Mouse (Mus musculus): ENCODE results near the gene Poldip3. TPM values are rescaled to one million over a fixed set of nuclear protein-coding genes. Genes with fewer than 3 reads are reported as not detected.

Poldip3 gene
- polyA plus RNA-seq, 1 experiment from 2014 or later = 56.3 TPM

DNA sequence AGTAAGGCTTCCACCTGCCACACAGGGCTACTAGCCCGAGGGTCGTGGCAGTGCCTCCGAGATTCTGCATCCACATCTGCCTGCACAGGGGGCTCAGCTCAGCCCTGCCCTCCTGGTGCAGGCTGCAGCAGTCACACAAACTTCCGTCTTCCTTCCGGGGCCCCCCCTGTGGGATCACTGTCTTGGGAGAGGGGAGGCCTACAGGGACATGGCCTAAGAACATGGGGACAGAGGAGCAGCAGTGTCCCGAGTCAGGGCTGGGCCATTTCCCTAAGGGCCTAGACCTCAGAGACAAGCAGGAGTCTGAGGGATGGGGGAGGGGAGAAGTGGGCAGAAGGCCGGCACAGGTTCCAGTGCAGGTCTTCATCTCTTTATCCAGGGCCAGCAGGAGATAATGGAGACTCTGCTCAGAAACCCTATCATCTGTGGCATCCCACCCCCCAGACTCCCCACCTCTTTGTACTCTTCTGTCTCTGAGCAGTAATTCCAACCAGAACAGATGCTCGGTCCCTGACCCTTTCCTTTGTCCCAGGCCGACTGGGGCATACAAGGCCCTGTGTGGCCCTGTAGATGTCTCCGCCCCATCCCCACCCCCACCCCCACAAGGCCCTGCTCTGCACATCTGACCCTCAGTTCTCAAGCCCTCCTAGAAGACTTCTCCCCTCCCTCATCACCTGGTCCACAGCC, 12.0 kb upstream of the Poldip3 start:
- no peak overlapping the region for H3K4me2 ChIP-seq (replicated peaks; ENCODE audit: low read depth)
- no peak overlapping the region for H3K9ac ChIP-seq (ENCODE audit: low read length)
- no peaks in the 10 kb centered on the region for H3K9me3 ChIP-seq (ENCODE audit: control insufficient read depth, low read length)
- TF ChIP-seq EP300 (optimal IDR thresholded peaks at IDR 0.05) (no peak), CTCF (IDR thresholded peaks at IDR 0.05; ENCODE audit: low read depth) (no peak)
- no peak for ATAC-seq (ENCODE audit: low FRiP score, low TSS enrichment)
- no peak overlapping the region for H3K27ac ChIP-seq (replicated peaks)
- no peaks in the 10 kb centered on the region for H3K4me1 ChIP-seq (replicated peaks; ENCODE audit: control insufficient read depth, insufficient read depth)
- 70% methylated on average over 10 of the region's 10 CpGs for WGBS
- H3K36me3 ChIP-seq (ENCODE audit: control insufficient read depth, insufficient read depth, low read length) = peaks cover 18% of the 10 kb centered on the region
- no peak for DNase-seq (ENCODE audit: low spot score)
- no peak overlapping the region for H3K4me3 ChIP-seq (ENCODE audit: low read depth, low read length)
- H3K27me3 ChIP-seq (ENCODE audit: control insufficient read depth, insufficient read depth, low read length) = no peaks in the 10 kb centered on the region

DNA sequence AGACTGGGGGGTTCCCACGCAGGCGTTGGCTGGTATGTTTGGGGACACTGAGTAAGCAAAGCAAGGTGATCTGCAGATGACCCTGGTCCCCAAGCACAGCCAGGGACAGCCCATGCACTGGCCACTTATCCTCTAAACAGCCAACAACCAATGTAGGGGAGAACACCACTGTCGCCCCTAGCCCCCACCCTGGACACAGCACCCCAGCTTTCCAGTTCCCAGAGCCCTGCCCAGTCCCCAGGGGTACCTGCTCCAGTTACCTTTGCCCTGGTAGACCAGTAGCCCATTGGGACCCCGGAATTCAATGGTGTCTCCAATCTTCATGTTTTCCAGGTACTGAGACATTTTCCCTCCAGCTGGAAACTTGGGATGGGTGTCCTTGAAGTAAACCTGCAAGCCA, 11.4 kb upstream of the Poldip3 start:
- H3K4me1 ChIP-seq (replicated peaks; ENCODE audit: control insufficient read depth, insufficient read depth) = no peaks in the 10 kb centered on the region
- no peak for DNase-seq (ENCODE audit: low spot score)
- no peak overlapping the region for H3K4me2 ChIP-seq (replicated peaks; ENCODE audit: low read depth)
- no peak overlapping the region for H3K27ac ChIP-seq (replicated peaks)
- peaks cover 18% of the 10 kb centered on the region for H3K36me3 ChIP-seq (ENCODE audit: control insufficient read depth, insufficient read depth, low read length)
- TF ChIP-seq CTCF (IDR thresholded peaks at IDR 0.05; ENCODE audit: low read depth) (no peak), EP300 (optimal IDR thresholded peaks at IDR 0.05) (no peak)
- H3K27me3 ChIP-seq (ENCODE audit: control insufficient read depth, insufficient read depth, low read length) = no peaks in the 10 kb centered on the region
- H3K9me3 ChIP-seq (ENCODE audit: control insufficient read depth, low read length) = no peaks in the 10 kb centered on the region
- 97% methylated on average over 4 of the region's 4 CpGs for WGBS
- no peak overlapping the region for H3K4me3 ChIP-seq (ENCODE audit: low read depth, low read length)
- no peak overlapping the region for H3K9ac ChIP-seq (ENCODE audit: low read length)
- no peak for ATAC-seq (ENCODE audit: low FRiP score, low TSS enrichment)

- Histone ChIP-seq H3K27me3 (ENCODE audit: control insufficient read depth, insufficient read depth, low read length) (no peaks in the 10 kb centered on the region), H3K9me3 (ENCODE audit: control insufficient read depth, low read length) (no peaks in the 10 kb centered on the region), H3K4me1 (replicated peaks; ENCODE audit: control insufficient read depth, insufficient read depth) (no peaks in the 10 kb centered on the region), H3K36me3 (ENCODE audit: control insufficient read depth, insufficient read depth, low read length) (peaks cover 18% of the 10 kb centered on the region), H3K9ac (ENCODE audit: low read length) (no peak overlapping the region), H3K4me2 (replicated peaks; ENCODE audit: low read depth) (no peak overlapping the region), H3K27ac (replicated peaks) (no peak overlapping the region), H3K4me3 (ENCODE audit: low read depth, low read length) (no peak overlapping the region)
- WGBS = 90% methylated on average over 9 of the region's 9 CpGs
- no peak for DNase-seq (ENCODE audit: low spot score)
- no peak for ATAC-seq (ENCODE audit: low FRiP score, low TSS enrichment)
- no peak for TF ChIP-seq CTCF (IDR thresholded peaks at IDR 0.05; ENCODE audit: low read depth)
- TF ChIP-seq EP300 (optimal IDR thresholded peaks at IDR 0.05) = no peak
Observed at GRCm38 (mm10) chr15:83159823-83160222, 10.6 kb upstream of the Poldip3 start.

DNA sequence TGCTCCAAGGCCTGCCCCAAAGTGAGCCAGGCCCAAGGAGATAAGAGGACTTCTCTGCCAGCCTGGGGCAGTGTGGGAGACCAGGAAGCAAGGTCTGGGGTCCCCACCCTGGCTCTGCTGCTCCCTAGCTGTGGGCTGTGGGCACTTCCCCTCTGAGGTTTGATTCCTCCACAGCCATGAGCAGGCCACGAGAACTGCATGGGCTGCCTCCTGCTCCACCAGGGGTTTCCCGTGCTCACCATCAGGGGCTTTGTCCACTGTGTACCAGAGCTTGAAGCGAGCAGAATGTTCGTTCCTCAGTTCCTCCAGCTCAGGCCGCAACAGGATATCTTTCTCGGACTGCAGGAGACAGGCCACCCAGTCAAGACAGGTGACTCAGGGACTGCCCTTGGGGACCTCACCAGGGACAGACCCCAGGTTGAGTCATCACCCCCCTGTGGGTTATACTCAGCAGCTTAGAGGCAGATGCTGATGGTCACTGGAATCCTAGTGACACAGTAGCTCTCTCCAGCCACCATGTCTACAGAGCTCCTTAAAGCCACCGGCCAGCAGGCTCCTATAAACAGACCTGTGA, 9.5 kb upstream of the Poldip3 start:
- ATAC-seq (ENCODE audit: low FRiP score, low TSS enrichment) (peak; percentile 7; the same call in 1 of the 2 replicates), DNase-seq (ENCODE audit: low spot score) (no peak)
- Histone ChIP-seq H3K27ac (replicated peaks) (0 out of 2 replicates have a peak overlapping the region, but pooled peaks have one; percentile 4), H3K4me1 (replicated peaks; ENCODE audit: control insufficient read depth, insufficient read depth) (no peaks in the 10 kb centered on the region), H3K36me3 (ENCODE audit: control insufficient read depth, insufficient read depth, low read length) (peaks cover 22% of the 10 kb centered on the region), H3K27me3 (ENCODE audit: control insufficient read depth, insufficient read depth, low read length) (no peaks in the 10 kb centered on the region), H3K4me2 (replicated peaks; ENCODE audit: low read depth) (no peak overlapping the region), H3K9me3 (ENCODE audit: control insufficient read depth, low read length) (no peaks in the 10 kb centered on the region), H3K9ac (ENCODE audit: low read length) (no peak overlapping the region), H3K4me3 (ENCODE audit: low read depth, low read length) (no peak overlapping the region)
- no peak for TF ChIP-seq EP300 (optimal IDR thresholded peaks at IDR 0.05)
- TF ChIP-seq CTCF (IDR thresholded peaks at IDR 0.05; ENCODE audit: low read depth) = peak; percentile 7; the same call in 1 of the 2 replicates
- 89% methylated on average over 7 of the region's 7 CpGs for WGBS

GRCm38 (mm10) chr15:83157667-83158064, 8.5 kb upstream of the Poldip3 start:
- Histone ChIP-seq H3K4me2 (replicated peaks; ENCODE audit: low read depth) (no peak overlapping the region), H3K9me3 (ENCODE audit: control insufficient read depth, low read length) (no peaks in the 10 kb centered on the region), H3K4me1 (replicated peaks; ENCODE audit: control insufficient read depth, insufficient read depth) (no peaks in the 10 kb centered on the region), H3K27me3 (ENCODE audit: control insufficient read depth, insufficient read depth, low read length) (no peaks in the 10 kb centered on the region), H3K36me3 (ENCODE audit: control insufficient read depth, insufficient read depth, low read length) (peaks cover 22% of the 10 kb centered on the region), H3K4me3 (ENCODE audit: low read depth, low read length) (no peak overlapping the region), H3K9ac (ENCODE audit: low read length) (no peak overlapping the region), H3K27ac (replicated peaks) (peak overlapping the region; percentile 46; the same call in 1 of the 2 replicates)
- 96% methylated on average over 6 of the region's 6 CpGs for WGBS
- TF ChIP-seq EP300 (optimal IDR thresholded peaks at IDR 0.05) (no peak), CTCF (IDR thresholded peaks at IDR 0.05; ENCODE audit: low read depth) (no peak)
- no peak for DNase-seq (ENCODE audit: low spot score)
- ATAC-seq (ENCODE audit: low FRiP score, low TSS enrichment) = no peak

Data from stomach, postnatal 0 days (tissue).